Mouse (Mus musculus) left cerebral cortex, postnatal 10 days (tissue): ENCODE measurements at regions not wholly inside any gene's neighbourhood (a gene's known extent, or its start where the extent isn't known, plus 50 kb on each side); places are given as distances from the start of the nearest gene placed in this dataset.

Experiments
- DNase-seq, 2 experiments: peaks; one replicate each; pipeline ENCODE4 v3.0.0; 2021 to 2022; ENCODE audit warnings: low spot score in 2 of 2, mixed read lengths in 1 of 2; ENCODE audit errors: extremely low spot score in 1 of 2
- intact Hi-C: fragments of 180-260 bp; cut with DNase I; formaldehyde crosslinking; loops from one replicate; pipeline ENCODE4 v1.15.1; 2025

DNA sequence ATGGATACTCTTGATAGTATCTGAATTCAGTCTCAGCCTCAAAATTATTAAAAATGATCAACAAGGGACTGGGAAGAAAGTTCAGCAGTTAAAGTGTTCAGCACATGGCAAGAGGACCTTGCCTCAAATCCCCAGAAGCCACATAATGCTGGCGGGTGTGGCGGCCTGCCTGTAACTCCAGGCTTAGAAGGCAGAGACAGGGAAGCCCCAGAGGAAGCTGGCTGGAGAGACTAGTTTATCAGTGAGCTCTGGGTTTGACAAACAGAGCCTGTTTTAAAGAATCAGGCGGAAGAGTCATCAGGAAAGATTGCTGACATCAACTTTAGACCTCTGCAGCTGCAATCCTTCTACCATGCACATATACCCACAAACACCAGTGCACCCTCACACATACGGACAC is 52.1 kb upstream of the Fyn start:
- intact Hi-C loops: no loop called here
- DNase-seq: no peak

- intact Hi-C loops: no loop called here
- DNase-seq: no peak
Observed at GRCm38 (mm10) chr10:39315434-39316174, 53.1 kb upstream of the Fyn start.

DNA sequence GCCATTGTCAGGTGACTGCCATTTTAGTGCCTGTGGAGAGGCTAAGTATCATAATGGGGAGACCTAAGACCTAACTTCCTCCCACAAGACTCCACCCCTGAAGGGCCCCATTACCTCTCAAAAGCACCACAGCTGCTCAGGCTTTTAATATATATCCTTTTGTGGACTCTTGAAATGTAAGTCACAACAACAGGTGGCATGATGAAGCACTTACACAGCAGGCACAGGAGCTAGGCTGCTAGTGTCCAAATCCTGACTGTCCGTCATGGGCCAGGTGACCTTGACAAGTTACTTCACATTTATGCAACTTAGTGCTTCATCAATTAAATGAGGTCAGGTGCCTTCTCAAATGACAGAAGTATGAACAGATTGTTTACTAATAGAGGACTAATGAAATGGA is 57.2 kb upstream of the Fyn start:
- no peak for DNase-seq
- intact Hi-C loops: loop anchor here (5.0 kb wide), 1 partner anchor 39 kb away; no protein-coding TSS in a partner anchor

DNA sequence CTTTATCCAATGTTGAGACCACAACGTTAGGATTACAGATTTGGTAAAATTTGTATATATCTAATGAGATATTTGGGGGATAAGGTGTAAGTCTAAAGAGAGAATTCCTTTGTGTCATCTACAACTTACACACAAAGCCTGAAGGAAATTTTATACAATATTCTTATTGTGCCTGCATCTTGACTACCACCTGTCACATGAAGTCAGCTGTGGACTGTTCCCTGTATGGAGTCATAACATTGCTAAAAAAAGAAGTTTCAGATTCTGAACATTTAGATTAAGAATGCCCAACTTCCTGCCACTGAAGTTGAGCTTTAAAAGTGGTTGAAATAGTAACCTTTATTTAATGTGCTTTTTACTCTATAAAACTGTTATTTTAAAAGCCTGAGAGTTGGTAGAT is 60.1 kb upstream of the Fyn start:
- intact Hi-C loops: loop anchor here (2.0 kb wide), 1 partner anchor 14 kb away; no protein-coding TSS in a partner anchor
- DNase-seq: no peak

DNA sequence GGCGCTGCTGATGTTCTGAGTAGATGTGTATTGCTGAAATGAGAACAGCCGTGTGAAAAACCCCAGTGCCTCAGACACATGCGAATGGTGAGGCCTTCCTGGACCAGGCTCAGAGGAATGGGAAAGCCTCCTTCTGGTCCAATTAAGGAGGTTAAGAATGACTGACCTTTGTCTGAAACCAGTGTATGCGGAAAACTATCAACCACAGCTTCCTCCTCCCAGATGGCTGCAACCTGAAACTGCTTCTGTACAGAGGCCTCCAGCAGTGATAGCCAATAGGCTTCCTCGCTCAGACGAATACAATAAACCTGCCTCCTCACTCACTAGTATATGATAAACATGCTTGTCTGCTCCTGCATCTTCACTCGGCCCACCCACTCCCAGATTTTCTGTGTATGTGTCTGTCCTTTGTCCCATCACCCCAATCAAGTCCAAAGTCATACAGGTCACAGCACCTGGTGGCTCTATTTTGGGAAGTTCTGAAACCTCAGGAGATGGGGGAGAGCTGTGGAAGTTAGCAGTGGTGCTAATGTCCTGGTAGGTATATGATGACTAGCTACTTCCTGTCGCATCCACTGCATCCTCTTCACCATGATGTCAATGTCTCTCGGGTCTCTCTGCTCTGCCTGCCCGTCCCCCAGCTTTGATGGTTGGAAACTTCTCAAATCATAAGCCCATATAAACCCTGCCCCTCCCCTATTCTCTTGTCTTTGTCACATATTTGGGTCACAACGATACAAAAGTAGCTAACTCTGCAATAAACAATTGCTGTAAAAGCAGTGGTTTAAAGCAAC is 75.8 kb upstream of the Fyn start:
- intact Hi-C loops: no loop called here
- no peak for DNase-seq

- DNase-seq: peak; percentile 28 to 42
- intact Hi-C loops: no loop called here
Observed at GRCm38 (mm10) chr10:39291747-39292198, 76.9 kb upstream of the Fyn start.

- DNase-seq: peak; percentile 67 to 72
- intact Hi-C loops: no loop called here
Observed at GRCm38 (mm10) chr10:39291134-39291746, 77.4 kb upstream of the Fyn start.

GRCm38 (mm10) chr10:39290245-39290644 is 78.4 kb upstream of the Fyn start:
- intact Hi-C loops: no loop called here

DNA sequence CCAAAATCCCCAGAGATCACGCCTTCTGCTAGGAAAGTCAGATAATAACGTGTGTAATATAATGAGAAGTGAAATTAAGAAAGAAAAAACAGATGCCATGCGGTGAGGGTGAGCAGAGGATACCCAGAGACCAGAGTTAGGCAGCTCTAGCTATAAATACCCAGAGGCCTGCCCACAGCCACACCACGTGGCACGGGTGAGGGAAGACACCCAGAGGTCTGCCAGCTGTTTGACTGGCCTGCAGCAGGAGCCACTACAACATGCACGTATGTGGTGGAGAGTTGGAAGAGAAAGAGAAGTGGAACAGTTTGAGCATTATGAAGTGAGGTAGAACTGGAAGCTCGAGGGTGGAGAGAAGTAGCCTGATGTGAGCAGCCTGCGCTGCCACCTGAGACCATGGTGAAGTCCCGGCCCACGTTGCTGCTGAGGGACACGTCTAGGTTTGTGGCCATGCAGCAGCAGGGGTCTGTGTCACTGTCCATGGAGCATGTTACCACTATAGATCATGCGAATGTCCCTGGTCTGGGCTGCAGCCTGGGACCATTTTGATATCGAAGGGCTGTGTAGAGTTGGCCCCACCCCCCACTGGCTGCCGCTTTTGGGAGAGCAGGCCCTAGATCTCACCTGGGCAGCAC is 88.2 kb upstream of the Fyn start:
- no peak for DNase-seq
- intact Hi-C loops: no loop called here

More at GRCm38 (mm10) chr10:39290245-39290644, 78.4 kb upstream of the Fyn start:
- DNase-seq: no peak

DNA sequence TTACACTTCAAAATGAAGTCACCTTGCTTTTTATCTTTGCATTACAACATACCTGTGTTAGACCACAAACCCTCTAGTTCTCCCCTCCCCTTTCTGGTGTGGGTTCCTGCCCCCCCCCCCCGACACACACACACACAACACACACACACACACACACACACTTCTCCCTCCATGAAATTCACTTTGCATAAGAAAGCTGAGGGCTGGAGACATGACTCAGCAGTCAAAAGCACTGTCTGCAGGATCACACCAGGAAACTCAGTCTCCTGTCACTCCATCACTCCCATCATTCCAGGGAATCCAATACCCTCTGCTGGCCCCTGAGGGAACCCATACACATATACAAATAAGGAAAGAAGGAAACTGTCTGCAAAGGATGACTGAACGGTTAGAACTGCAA is 94.5 kb upstream of the Fyn start:
- no peak for DNase-seq
- intact Hi-C loops: loop anchor here (5.0 kb wide), 1 partner anchor 38 kb away; no protein-coding TSS in a partner anchor

- intact Hi-C loops: loop anchor here (5.0 kb wide), 1 partner anchor 39 kb away; no protein-coding TSS in a partner anchor
- DNase-seq: no peak
Observed at GRCm38 (mm10) chr10:39273426-39273825, 95.2 kb upstream of the Fyn start.

GRCm38 (mm10) chr10:39272387-39272949 is 96.2 kb upstream of the Fyn start:
- intact Hi-C loops: loop anchor here (5.0 kb wide), 1 partner anchor 40 kb away; no protein-coding TSS in a partner anchor
- no peak for DNase-seq

- no peak for DNase-seq
- intact Hi-C loops: loop anchor here (5.0 kb wide), 1 partner anchor 42 kb away; no protein-coding TSS in a partner anchor
Observed at GRCm38 (mm10) chr10:39270406-39270805, 98.2 kb upstream of the Fyn start.

DNA sequence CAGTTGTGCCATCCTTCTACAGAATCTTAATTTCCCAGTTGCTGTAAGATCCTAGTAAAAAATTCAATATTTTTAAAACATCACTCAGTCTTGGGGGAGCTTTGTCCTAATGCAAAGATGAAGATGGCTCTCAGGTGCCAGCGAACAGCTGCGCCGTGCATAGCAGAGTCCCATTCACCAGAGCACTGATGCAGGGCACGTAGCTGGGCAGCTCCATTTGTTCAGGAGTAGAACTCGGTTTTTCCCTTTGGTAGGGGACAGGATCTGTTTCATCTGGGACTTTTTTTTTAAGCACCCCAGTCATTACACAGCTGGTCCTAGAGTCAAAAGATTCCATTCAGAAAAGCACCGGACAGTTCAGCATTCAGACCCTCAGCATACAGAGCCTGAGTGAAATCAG is 101.4 kb upstream of the Fyn start:
- DNase-seq: no peak
- intact Hi-C loops: no loop called here

GRCm38 (mm10) chr10:39266482-39266881 is 102.2 kb upstream of the Fyn start:
- intact Hi-C loops: no loop called here
- peak; percentile 80 to 87 for DNase-seq

DNA sequence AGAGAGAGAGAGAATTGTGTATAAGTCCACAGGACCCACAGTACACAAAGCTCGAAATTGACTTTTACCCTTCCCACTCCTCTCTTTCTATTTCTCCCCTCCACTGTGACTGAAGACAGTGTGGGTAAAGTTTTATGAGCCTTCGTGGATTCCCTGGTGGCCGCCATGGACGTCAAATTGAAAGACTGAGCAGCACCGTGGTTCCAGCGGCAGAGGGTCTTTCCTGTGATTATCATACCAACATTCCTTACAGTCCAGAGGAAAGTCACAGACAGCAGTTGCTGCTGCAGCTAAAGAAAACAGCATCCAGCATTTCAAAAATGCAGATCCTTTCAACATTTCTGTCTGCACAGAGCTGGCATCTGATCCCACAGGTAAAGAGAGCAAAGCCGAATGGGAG is 98.9 kb upstream of the Ccn6 start:
- intact Hi-C loops: no loop called here
- no peak for DNase-seq

DNA sequence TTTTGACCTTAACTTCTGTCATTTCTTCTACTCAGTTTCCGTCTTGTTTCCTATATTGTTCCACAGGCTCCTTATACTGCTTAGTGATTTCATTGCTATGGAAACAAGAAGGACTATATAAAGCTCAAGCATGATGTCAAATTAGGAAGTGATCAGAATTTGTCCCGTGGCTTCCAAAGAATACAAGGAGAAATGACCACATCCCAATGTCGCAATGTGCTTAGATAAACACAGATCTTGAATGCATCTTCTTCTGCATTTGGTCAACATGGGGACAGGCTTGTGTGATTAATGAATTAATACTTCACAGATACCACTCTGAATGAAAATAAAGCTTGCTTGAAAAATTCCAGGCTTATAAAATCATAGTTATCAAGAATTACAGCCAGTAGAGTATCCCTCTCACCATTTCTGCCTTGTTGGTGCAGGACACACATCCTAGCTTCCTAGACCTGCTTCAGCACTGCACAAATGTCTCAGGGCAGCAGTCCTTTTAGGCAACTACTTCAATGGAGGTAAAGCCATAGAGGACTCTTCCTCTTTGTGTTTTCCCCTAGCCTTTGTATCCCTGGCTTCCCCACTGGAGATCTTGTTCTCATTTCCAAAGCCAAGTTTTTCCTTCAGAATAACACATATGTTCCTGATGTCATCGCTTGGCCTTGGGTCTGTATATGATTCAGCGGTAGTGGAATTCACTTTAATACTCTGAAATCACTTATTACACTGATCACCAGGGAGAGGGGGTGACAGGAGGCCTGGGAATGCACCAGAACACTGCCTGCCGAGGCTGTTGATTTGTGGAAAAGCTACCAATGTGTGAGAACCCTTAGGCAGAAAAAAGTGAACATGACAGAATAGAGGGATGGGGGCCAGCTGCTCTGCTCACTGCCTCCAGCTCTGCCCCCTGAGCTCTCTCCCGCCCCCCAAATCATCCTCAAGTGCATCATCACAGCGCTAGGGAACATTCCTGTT is 97.9 kb upstream of the Ccn6 start:
- DNase-seq: no peak

GRCm38 (mm10) chr10:39260061-39260460 is 96.5 kb upstream of the Ccn6 start:
- DNase-seq: no peak
- intact Hi-C loops: no loop called here

More for the DNA sequence above, 97.9 kb upstream of the Ccn6 start:
- intact Hi-C loops: no loop called here
